Mouse (Mus musculus): ENCODE results near the gene Trip12. TPM values are rescaled to one million over a fixed set of nuclear protein-coding genes. Genes with fewer than 3 reads are reported as not detected.

Gene Trip12
- polyA plus RNA-seq, 1 experiment = 41.7 TPM

GRCm38 (mm10) chr1:84709810-84710785, 130.2 kb downstream of the Trip12 start:
- H3ac ChIP-seq (ENCODE audit: control insufficient read depth, insufficient read length, low read depth) = no peak overlapping the region
- H3K4me3 ChIP-seq (ENCODE audit: insufficient read depth, poor library complexity, severe bottlenecking) = no peak overlapping the region
- no peaks in the 10 kb centered on the region for H3K79me3 ChIP-seq (ENCODE audit: low read depth)
- H3K36me3 ChIP-seq (ENCODE audit: control insufficient read depth, insufficient read depth) = no peaks in the 10 kb centered on the region
- TF ChIP-seq USF1 (IDR thresholded peaks at IDR 0.05; ENCODE audit: low read depth) = no peak
- TF ChIP-seq MAX (IDR thresholded peaks at IDR 0.05) = no peak
- TF ChIP-seq MYOG (IDR thresholded peaks at IDR 0.05; ENCODE audit: control insufficient read depth, extremely low read depth, insufficient read length) = no peak
- TF ChIP-seq FOSL1 (IDR thresholded peaks at IDR 0.05; ENCODE audit: insufficient read depth, low read length, poor library complexity, severe bottlenecking) = no peak
- no peak for TF ChIP-seq CEBPB (IDR thresholded peaks at IDR 0.05; ENCODE audit: low read depth)
- TF ChIP-seq CTCF (IDR thresholded peaks at IDR 0.05; ENCODE audit: control insufficient read depth, insufficient read depth, insufficient read length) = no peak
- no peak for TF ChIP-seq MYOD1 (IDR thresholded peaks at IDR 0.05; ENCODE audit: control insufficient read depth, insufficient read length, low read depth)
- H3K79me2 ChIP-seq (ENCODE audit: control insufficient read depth, insufficient read depth) = no peaks in the 10 kb centered on the region
- H3K27me3 ChIP-seq (ENCODE audit: control insufficient read depth, insufficient read depth, insufficient read length) = no peaks in the 10 kb centered on the region

GRCm38 (mm10) chr1:84709406-84709805, 130.9 kb downstream of the Trip12 start:
- H3ac ChIP-seq (ENCODE audit: control insufficient read depth, insufficient read length, low read depth) = no peak overlapping the region
- no peaks in the 10 kb centered on the region for H3K36me3 ChIP-seq (ENCODE audit: control insufficient read depth, insufficient read depth)
- no peaks in the 10 kb centered on the region for H3K79me3 ChIP-seq (ENCODE audit: low read depth)
- no peak overlapping the region for H3K4me3 ChIP-seq (ENCODE audit: insufficient read depth, poor library complexity, severe bottlenecking)
- TF ChIP-seq FOSL1 (IDR thresholded peaks at IDR 0.05; ENCODE audit: insufficient read depth, low read length, poor library complexity, severe bottlenecking) (no peak), CTCF (IDR thresholded peaks at IDR 0.05; ENCODE audit: control insufficient read depth, insufficient read depth, insufficient read length) (no peak), MYOD1 (IDR thresholded peaks at IDR 0.05; ENCODE audit: control insufficient read depth, insufficient read length, low read depth) (no peak), MYOG (IDR thresholded peaks at IDR 0.05; ENCODE audit: control insufficient read depth, extremely low read depth, insufficient read length) (no peak), CEBPB (IDR thresholded peaks at IDR 0.05; ENCODE audit: low read depth) (no peak), MAX (IDR thresholded peaks at IDR 0.05) (no peak), USF1 (IDR thresholded peaks at IDR 0.05; ENCODE audit: low read depth) (no peak)
- no peaks in the 10 kb centered on the region for H3K79me2 ChIP-seq (ENCODE audit: control insufficient read depth, insufficient read depth)
- no peaks in the 10 kb centered on the region for H3K27me3 ChIP-seq (ENCODE audit: control insufficient read depth, insufficient read depth, insufficient read length)

DNA sequence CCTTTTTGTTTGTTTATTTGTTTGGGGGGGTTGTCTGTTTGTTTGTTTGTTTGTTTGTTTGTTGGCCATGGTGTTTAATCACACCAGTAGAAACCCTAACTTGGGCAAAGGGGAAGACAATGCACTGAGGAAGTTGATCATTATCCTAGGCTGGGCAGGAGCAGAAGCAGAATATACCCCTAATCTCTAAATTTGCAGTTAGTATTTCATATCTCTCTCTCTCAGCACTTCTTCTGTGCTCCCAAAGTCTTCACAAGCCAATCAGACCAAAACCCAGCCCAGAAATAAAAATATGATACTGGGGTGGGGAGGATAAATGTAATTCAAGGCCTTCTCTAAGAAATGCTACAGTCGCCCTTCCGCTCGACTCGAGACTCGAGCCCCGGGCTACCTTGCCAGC, 140.1 kb downstream of the Trip12 start:
- Histone ChIP-seq H3K79me3 (ENCODE audit: low read depth) (no peaks in the 10 kb centered on the region), H3K36me3 (ENCODE audit: control insufficient read depth, insufficient read depth) (no peaks in the 10 kb centered on the region), H3ac (ENCODE audit: control insufficient read depth, insufficient read length, low read depth) (no peak overlapping the region), H3K4me3 (ENCODE audit: insufficient read depth, poor library complexity, severe bottlenecking) (no peak overlapping the region), H3K27me3 (ENCODE audit: control insufficient read depth, insufficient read depth, insufficient read length) (no peaks in the 10 kb centered on the region), H3K79me2 (ENCODE audit: control insufficient read depth, insufficient read depth) (no peaks in the 10 kb centered on the region)
- TF ChIP-seq USF1 (IDR thresholded peaks at IDR 0.05; ENCODE audit: low read depth) = no peak
- no peak for TF ChIP-seq CTCF (IDR thresholded peaks at IDR 0.05; ENCODE audit: control insufficient read depth, insufficient read depth, insufficient read length)
- no peak for TF ChIP-seq MYOG (IDR thresholded peaks at IDR 0.05; ENCODE audit: control insufficient read depth, extremely low read depth, insufficient read length)
- no peak for TF ChIP-seq MAX (IDR thresholded peaks at IDR 0.05)
- no peak for TF ChIP-seq CEBPB (IDR thresholded peaks at IDR 0.05; ENCODE audit: low read depth)
- no peak for TF ChIP-seq FOSL1 (IDR thresholded peaks at IDR 0.05; ENCODE audit: insufficient read depth, low read length, poor library complexity, severe bottlenecking)
- TF ChIP-seq MYOD1 (IDR thresholded peaks at IDR 0.05; ENCODE audit: control insufficient read depth, insufficient read length, low read depth) = no peak

GRCm38 (mm10) chr1:84697136-84697535, 143.2 kb downstream of the Trip12 start:
- Histone ChIP-seq H3K79me3 (ENCODE audit: low read depth) (no peaks in the 10 kb centered on the region), H3K4me3 (ENCODE audit: insufficient read depth, poor library complexity, severe bottlenecking) (no peak overlapping the region), H3ac (ENCODE audit: control insufficient read depth, insufficient read length, low read depth) (no peak overlapping the region), H3K79me2 (ENCODE audit: control insufficient read depth, insufficient read depth) (no peaks in the 10 kb centered on the region), H3K27me3 (ENCODE audit: control insufficient read depth, insufficient read depth, insufficient read length) (no peaks in the 10 kb centered on the region), H3K36me3 (ENCODE audit: control insufficient read depth, insufficient read depth) (no peaks in the 10 kb centered on the region)
- TF ChIP-seq CTCF (IDR thresholded peaks at IDR 0.05; ENCODE audit: control insufficient read depth, insufficient read depth, insufficient read length) (no peak), MYOD1 (IDR thresholded peaks at IDR 0.05; ENCODE audit: control insufficient read depth, insufficient read length, low read depth) (no peak), CEBPB (IDR thresholded peaks at IDR 0.05; ENCODE audit: low read depth) (no peak), FOSL1 (IDR thresholded peaks at IDR 0.05; ENCODE audit: insufficient read depth, low read length, poor library complexity, severe bottlenecking) (no peak), USF1 (IDR thresholded peaks at IDR 0.05; ENCODE audit: low read depth) (no peak), MAX (IDR thresholded peaks at IDR 0.05) (no peak), MYOG (IDR thresholded peaks at IDR 0.05; ENCODE audit: control insufficient read depth, extremely low read depth, insufficient read length) (no peak)

GRCm38 (mm10) chr1:84695517-84696411, 144.6 kb downstream of the Trip12 start, which contains the start of gene Dner:
Gene Dner (minus strand): TSS chr1:84696221.
- TF ChIP-seq MYOG (IDR thresholded peaks at IDR 0.05; ENCODE audit: control insufficient read depth, extremely low read depth, insufficient read length) (no peak), USF1 (IDR thresholded peaks at IDR 0.05; ENCODE audit: low read depth) (no peak), MYOD1 (IDR thresholded peaks at IDR 0.05; ENCODE audit: control insufficient read depth, insufficient read length, low read depth) (no peak), CTCF (IDR thresholded peaks at IDR 0.05; ENCODE audit: control insufficient read depth, insufficient read depth, insufficient read length) (no peak), FOSL1 (IDR thresholded peaks at IDR 0.05; ENCODE audit: insufficient read depth, low read length, poor library complexity, severe bottlenecking) (no peak), MAX (IDR thresholded peaks at IDR 0.05) (no peak), CEBPB (IDR thresholded peaks at IDR 0.05; ENCODE audit: low read depth) (no peak)
- H3K36me3 ChIP-seq (ENCODE audit: control insufficient read depth, insufficient read depth) = no peaks in the 10 kb centered on the region
- H3K4me3 ChIP-seq (ENCODE audit: insufficient read depth, poor library complexity, severe bottlenecking) = no peak within 1 kb of the TSS
- H3ac ChIP-seq (ENCODE audit: control insufficient read depth, insufficient read length, low read depth) = no peak within 1 kb of the TSS
- no peaks in the 10 kb centered on the region for H3K79me2 ChIP-seq (ENCODE audit: control insufficient read depth, insufficient read depth)
- H3K79me3 ChIP-seq (ENCODE audit: low read depth) = no peaks in the 10 kb centered on the region
- no peaks in the 10 kb centered on the region for H3K27me3 ChIP-seq (ENCODE audit: control insufficient read depth, insufficient read depth, insufficient read length)
